Mouse (Mus musculus) adrenal gland, postnatal 10 days (tissue): ENCODE data around the gene Dync1li1. TPM values are rescaled to one million over a fixed set of nuclear protein-coding genes. Genes with fewer than 3 reads are reported as not detected.
"Not testable (repeated sequence)": the region's sequence is repeated elsewhere in the genome, so short reads cannot be mapped to it uniquely, and the experiment has no call there.

ENCODE experiments used
- DNase-seq: peaks from one replicate; pipeline ENCODE4 v3.0.0; 2021; ENCODE audit warnings: mixed read lengths
- total RNA-seq, 2 experiments: library from RNA; stranded (reverse); gene quantifications; 2 replicates each; pipeline ENCODE4 v1.2.3; 2021

Dync1li1 gene
- total RNA-seq, 2 experiments from 2014 or later: 38.3 to 41.0 TPM

DNA sequence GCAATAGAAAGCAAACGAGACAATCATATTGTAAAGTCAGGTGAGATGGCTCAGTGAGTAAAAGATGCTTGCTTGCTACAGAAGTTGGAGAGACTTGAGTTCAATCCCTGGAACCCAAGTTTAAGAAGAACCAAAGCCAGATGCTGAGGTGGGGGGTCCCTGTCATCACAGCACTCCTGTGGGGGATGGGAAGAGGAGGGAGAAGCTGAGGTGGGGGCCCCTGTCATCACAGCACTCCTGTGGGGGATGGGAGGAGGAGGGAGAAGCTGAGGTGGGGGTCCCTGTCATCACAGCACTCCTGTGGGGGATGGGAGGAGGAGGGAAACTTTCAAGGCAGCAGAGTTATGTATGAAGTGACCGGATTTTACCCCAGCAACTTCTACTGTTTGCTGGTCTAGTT is 15.0 kb upstream of the Dync1li1 start:
- no peak for DNase-seq

DNA sequence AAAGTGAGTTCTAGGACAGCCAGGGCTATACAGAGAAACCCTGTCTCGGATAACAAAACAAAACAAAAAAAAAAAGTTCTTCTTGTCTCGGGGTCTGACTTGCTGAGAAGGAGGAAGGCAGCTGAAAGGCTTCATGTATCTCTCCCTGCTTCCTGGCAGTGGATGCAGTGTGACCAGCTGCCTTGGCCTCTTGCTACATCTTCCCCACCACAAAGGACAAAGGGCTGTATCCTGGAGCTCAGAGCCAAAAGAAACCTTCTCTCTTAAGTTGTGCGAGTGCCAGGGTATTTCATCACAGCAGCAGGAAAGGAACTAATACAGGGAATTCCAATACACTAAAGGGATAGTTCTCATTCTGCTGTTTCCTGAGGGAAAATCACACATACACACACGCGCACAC is 10.0 kb upstream of the Dync1li1 start:
- DNase-seq: no peak

DNA sequence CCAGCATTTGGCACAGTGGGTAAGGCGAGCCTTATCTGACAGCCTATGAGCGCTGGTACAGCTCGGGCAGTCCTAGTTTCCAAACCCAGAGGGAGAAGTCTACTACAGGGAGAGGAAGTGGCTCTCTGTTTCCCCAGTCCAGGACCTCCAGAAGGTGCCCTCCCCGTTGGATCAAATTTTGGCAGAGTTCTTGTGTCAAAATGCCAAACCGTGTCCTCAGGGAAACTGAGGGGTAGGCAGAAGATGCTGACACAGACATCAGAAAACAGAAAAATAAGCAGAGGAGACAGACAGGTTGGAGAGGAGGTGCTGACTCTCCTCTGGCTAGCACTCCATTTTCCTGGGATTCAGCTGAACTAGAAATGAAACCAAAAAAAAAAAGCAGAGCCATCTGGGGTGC is 8.6 kb upstream of the Dync1li1 start:
- DNase-seq: no peak

DNA sequence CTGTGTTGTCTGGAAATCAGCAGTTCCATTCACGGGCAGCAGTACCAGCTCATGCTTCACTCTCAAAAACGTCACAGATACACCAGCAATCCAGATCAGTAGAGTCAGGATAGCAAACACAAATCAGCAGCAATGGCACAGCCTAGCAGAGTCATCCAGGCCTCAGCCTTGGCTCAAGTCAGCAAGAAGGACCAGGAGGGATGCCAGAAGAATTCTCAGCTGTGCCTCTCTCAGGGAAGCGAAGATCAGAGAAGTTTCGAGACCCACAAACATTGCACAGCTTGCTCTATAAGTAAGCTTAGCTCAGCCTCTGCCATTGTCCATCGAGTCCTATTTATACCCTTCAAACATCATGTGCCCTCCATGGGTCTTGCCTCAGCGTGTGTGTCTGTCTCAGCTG is 8.1 kb upstream of the Dync1li1 start:
- DNase-seq: no peak

DNA sequence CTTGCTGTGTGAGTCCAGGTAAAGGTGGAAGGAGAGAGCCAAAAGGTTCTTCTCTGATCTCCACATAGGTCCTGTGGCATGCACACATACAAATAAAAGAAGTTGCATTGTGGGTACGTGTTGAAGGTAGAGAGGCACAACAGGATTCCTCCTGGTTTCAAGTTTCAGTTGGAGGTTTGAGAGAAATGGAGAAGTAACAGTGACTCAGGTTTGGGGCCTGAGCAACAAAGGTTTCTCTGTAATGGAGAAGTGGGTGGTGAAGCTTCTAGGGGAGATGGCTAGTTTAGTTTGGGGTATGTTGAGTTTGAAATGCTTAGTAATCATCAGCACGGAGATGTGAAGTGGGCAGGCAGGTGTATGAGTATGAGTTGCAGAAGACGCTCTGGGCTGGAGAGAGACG is 6.4 kb upstream of the Dync1li1 start:
- no peak for DNase-seq

DNA sequence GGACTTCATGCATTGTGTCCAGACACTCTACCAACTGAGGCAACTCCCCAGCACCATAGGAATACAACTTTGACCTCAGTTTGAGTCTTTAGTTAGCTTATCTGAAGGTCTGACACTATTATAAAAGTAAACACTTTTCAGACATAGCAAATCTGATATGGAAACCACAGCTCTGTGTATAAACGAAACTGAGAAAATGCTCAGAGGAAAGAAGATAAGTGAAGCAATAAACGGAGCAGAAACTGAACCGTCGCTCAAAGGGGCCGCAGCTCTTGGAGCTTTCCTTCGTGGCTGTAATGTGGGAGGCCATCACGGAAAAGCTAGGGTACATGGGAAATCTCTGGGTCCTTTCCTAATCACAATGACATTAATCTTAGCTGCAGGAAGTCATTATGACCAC is 2.3 kb upstream of the Dync1li1 start:
- no peak for DNase-seq

DNA sequence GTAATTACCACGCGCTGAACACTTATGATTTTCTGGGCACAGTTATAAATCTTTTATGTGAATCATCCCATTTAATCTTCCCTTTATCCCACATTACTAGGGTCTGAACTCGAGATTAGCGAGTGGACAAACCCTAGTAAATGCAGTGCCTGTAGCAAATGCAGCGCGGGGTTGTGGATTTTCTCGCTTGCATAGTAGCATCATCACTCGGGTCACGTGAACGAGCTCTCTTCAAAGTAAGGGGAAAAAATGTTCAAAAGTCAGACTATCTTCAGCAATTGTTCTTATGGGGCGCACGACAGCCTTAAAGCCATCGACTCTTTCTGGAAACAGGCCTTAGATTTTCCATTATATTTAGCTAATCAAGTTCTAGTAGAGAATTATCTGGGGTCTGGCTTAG is 951 bp upstream of the Dync1li1 start:
- DNase-seq: no peak

DNA sequence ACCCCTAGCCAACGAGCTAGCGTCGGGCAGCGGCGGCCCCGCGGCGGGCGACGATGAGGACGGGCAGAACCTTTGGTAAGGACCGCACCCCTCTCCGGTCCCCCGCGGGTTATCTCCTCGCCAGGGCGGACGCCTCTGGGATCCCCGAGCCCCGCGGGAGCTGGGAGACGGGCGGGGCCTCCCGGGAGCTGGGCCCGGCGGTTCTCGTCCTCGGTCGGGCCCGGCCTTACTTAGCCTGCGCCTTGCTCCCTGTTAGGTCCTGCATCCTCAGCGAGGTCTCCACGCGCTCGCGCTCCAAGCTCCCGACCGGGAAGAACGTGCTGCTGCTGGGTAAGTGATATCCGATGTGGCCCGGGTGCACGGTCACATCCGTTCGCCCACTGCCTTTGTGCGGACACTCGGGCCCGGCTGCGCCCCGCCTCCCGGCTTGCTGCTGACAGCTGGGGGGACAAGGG is 390 bp downstream of the Dync1li1 start:
- DNase-seq: no peak

DNA sequence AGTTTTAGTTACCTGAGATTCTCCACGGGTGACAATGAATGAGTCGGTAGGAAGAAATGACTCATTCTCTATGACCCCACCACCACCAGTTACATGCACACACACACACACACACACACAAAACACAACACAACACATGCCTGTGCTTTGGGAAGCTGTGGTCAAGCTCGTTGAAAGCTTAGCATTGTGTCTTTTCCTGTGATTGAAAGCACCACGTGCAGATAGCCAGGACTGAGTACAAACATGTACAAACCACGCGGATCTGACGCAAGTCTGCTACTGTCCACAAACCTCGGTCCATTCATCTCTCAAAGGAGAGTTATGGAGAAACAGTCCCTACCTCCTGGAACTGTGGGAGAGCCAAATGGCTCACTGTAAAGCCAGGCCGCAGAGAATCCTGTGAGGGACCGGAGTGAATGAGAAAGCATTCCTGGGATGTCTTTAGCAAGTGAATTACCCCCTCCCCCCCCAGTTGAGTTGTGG is 1.6 kb downstream of the Dync1li1 start:
- DNase-seq: peak; percentile 27

DNA sequence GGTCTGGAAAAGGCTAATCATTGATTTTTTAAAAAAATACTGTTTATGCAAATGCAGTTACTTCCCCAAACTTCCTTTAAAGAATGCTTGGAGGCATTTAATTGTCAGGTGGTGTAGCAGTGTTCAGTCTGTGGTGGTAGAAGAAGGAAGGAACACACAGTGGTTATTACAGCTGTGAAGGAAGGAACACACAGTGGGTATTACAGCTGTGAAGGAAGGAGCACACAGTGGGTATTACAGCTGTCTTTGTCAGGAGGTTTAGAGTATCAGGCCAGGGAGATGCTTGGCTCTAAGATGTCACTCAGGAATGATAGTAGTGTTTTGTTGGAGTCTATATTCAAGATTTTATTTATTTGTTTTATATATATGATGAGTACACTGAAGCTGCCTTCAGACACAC is 2.5 kb downstream of the Dync1li1 start:
- no peak for DNase-seq

DNA sequence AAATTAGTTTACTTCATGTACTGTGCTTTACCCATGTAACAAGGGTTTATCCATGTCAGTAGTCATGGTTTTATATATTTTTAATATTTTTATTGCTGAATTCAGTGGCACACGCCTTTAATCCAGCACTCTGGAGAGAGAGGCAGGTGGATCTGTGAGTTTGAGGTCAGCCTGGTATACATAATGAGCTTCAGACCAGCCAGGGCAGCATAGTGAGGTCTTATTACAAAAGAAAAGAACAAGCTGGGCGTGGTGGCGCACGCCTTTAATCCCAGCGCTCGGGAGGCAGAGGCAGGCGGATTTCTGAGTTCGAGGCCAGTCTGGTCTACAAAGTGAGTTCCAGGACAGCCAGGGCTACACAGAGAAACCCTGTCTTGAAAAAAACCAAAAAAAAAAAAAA is 7.1 kb downstream of the Dync1li1 start:
- not testable (repeated sequence) for DNase-seq

DNA sequence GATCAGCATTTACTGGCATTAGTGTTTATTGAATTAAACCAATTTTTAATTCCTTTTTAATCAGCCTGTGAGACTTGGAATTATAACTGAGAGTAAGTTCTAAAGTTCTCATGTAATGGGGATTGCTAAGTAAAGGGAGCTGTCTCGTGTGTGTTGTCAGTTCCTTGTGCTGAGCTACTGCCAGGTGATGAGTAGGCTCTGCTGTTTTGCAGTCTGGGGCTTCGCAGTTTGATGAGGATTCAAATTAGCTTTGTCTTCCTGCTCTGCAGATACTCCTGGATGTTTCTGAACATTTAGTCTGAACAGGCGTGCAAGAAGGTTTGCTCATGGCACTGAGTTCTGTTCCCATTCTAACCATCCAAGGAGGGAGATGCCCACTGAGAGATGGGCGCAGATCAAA is 8.5 kb downstream of the Dync1li1 start:
- no peak for DNase-seq

DNA sequence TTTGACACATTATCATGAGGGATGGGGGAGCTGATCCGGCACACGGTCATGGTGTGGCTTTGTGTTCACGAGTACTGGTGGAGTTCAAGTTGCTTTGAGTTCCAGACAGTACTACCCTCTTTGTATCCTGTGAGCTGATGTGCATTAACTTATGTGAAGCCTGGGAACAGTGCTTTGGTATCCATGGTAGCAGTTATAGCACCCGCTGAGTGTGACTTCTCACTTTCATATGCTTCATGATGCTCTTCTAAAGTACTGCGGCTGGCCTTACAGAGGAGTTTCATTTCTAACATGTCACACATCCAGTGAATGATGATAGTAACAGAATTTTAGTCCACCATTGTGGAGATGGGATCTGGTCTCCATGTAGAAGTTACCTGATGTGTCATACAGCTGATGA is 9.3 kb downstream of the Dync1li1 start:
- DNase-seq: no peak

DNA sequence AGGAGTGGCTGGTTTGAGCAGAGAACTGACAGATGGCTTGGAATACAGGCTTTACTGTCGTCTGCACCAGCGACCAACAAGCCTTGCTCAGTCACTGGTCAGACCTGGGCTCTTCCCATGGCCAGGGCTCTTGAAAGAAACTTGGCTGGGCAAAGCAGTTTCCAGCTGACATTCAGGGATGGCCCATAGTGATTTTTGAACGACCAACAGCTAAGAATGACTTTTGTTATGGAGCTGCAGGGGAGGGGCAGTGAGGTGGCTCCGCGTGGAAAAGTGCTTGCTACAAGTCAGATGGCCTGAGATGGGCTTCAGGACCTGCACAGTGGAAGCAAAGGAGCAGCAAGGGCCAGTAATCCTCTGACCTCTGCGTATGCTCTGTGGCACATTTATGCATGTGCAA is 10.7 kb downstream of the Dync1li1 start:
- DNase-seq: no peak

DNA sequence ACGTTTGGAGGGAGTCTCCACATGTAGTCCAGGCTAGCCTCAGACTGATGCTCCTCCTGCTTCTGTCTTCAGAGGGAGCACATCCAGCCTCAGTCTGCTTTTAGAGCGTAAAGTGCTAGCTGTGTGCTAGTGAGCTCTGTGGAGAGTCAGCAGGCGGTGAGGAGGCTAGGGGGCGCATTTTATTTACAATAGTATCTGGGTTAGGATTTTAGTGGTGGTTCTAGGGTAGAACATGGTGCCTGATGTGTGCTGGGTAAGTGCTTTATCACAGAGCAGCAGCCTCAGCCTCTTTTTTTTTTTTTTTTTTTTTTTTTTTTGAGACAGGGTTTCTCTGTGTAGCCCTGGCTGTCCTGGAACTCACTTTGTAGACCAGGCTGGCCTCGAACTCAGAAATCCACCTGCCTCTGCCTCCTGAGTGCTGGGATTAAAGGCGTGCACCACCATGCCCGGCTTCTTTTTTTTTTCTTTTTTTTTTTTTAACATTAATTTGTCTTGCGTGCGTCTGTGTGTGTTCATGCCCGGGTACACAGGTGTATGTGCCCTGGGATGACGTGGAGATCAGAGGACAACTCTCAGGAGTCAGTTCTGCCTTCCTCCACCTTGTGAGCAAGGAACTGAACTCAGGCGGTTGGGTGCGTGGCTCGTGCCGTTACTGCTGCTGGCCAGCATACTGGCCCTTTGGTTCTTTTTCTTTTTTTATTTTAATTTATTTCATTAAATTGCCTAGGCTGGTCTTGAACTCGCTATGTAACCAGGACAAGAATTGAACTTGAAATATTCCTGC is 11.5 kb downstream of the Dync1li1 start:
- DNase-seq: no peak

DNA sequence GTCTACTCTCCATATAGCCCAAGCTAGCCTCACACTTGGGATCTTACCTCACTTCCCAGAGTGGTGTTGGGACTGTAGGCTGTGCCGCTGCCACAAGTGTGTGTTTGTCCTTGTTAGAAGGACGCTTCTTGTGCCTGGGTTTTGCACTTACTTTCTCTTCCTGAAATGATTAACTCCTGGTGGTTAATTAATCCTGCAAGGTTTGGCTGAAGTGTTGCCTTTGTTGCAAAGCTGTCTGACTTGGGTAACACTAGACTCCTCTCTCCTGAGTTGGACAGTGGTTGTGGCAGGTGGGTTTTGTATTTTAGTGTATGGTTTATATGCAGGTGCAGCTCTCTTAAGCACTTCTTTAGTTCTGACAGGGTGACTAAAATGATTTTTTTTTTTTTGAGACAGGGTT is 12.4 kb downstream of the Dync1li1 start:
- no peak for DNase-seq

DNA sequence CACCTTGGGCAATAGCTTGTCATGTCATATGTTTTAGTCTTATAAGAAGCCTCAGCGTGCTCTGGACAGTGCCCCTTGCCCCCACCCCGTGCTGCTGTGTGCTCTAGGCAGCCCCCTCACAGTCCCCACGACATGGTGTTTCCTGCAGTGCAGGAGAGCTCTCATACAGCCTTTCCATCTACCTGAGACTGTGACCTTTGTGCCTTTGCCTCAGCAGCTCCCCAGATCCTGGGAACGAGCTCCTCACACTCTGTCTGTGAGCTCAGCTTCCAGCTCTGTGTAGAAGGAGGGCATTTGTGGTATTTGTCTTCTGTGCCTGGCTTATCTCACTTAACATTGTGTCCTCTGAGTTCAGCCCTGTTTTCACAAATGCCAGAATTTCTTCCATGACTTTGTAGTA is 13.3 kb downstream of the Dync1li1 start:
- no peak for DNase-seq

DNA sequence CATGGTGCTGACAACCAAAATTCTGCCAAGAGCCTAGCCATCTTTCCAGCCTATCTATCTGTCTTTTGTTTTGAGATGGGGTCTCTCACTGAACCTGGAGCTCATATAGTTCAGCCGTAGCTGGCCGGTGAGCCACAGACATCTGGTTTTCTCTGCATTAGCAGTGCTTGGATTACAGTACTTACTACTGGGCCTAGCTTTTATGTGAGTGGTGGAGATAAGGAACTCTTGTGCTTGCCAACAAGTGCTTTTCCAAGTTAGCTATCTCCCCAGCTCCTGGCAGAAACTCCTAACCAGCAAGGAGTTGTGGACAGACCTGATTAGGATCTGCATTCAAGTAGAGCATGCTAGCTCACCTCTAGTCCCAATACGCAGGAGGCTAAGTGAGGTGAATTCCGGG is 19.2 kb downstream of the Dync1li1 start:
- DNase-seq: no peak

DNA sequence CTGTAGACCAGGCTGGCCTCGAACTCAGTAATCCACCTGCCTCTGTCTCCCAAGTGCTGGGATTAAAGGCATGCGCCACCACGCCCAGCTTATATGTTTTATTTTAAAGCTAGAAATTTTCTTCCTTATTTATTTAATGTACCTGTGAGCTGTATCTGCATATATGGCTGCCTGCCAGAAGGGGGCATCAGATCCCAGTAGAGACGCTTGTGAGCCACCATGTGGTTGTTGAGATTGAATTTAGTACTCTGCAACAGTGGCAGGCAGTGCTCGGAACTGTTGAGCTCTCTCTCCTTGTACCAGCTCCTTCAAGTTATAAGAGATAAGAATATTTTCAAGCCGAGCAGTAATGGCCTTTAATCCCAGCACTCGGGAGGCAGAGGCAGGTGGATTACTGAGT is 21.8 kb downstream of the Dync1li1 start:
- DNase-seq: no peak

DNA sequence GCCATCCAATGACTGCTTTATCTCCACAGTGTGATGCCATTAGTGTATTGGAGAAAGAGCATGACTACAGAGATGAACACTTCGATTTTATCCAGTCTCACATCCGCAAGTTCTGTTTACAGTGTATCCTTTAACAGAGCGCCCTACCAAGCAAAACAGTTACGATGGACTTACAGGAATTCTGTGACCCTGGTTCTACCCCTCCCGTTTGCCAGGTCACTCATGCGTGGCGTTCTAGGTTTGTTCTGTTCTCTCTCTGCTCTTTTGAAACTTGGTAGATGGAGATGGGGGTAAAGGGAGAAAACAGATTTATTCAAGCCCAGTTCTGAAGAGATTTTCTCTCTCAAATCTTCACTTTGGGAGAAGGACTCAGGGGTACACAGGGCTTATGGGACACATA is 24.9 kb downstream of the Dync1li1 start:
- no peak for DNase-seq

DNA sequence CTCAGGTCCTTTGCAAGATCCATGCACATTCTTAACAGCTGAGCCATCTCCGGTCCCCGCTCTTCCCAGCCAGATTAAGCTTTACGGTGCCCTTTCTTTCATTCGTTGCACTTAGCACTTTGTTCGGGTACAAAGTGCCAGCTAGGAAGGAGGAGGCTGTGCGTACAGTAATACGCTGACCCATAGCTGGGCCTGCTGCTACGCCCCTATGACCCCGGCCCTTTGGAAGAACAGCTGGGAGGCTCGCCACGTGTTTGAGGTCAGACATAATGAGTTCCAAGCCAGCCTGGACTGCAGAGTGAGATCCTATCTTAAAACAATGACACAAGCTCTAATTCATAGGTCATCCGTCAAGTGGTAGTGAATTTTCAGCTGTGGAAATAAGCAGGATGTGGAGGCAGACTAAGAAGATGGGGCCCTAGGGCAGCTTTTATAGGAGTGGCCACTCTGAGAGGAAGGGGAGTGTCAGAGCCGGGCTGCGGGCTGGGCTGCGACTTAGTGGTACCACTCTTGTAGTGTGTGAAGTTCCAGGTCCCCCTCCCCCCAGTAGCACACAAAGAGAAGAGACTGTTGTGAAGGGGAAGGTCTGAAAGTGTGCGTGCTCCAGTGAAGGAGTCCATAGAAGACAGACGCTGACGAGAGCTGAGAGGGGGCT is 28.2 kb downstream of the Dync1li1 start:
- no peak for DNase-seq

DNA sequence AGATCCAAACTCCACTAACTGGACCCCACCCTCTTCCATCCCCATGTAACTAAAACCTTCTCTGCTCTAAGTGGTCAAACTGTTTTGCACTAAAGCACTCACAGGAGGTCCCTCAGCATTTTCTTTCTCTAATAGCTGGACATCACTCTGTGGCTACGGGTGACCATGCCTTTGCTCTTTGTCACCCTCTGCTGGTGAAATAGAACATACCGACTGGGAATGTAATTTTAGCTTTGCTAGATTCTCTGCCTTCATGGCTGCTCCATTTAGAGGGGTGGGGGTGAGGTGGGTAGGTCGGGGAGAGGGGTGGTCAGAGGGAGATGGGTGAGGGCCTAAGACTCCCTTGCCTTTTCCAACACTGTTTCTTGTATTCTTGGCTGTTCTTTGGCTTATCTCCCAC is 38.7 kb downstream of the Dync1li1 start:
- DNase-seq: peak; percentile 63

DNA sequence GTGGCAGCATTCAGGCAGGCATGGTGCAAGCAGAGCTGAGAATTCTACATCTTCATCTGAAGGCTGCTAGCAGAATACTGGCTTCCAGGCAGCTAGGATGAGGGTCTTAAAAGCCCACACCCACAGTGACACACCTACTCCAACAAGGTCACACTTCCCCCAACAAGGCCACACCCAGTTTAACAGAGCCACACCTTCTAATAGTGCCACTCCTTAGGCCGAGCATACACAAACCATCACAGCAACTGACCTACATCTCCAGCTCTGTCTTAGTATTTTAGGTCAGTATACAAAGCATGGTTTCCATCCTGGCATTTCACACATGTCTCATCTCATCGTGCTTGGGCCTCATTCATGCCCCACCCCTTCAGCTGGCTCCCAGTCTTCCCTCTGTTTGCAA is 39.8 kb downstream of the Dync1li1 start:
- DNase-seq: not testable (repeated sequence)
